Mouse (Mus musculus): ENCODE measurements around the gene Kctd15. TPM values are rescaled to one million over a fixed set of nuclear protein-coding genes. Genes with fewer than 3 reads are reported as not detected.

Kctd15 gene
- 19.8 and 41.4 TPM in 2 replicates for polyA plus RNA-seq (2012; rRNA removed; ENCODE audit: low replicate concordance)

DNA sequence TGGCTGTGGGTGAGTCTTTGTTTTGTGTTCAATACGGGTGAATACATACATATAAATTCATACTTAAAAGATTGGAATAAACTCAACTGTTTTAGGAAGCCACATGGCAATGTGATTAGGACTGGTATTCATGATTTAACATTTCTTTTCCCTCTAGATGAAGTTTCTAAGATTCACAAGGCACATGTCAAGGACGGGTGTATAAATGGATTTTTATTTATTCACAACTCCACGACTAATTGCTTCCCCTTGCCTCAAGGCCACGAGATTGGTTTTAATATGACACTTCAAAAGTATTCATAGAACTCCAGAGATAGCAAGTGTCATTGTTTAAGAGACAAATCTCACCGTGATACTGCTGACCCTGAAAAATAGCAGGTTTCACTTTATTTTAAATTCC lies at the start of gene Kctd15:
Gene Kctd15 (minus strand): TSS at position 101 of the 400 bp plus-strand sequence.

Other genes starting within 250 kb of the Kctd15 start
- 2.1 and 5.6 TPM in 2 replicates for gene Chst8, start 156.0 kb upstream of the Kctd15 start, polyA plus RNA-seq (2012; rRNA removed; ENCODE audit: low replicate concordance)